Mouse (Mus musculus) heart, postnatal 0 days (tissue): ENCODE data around the gene Calm4.

Experiments
- CTCF ChIP-seq: IDR thresholded peaks from 2 replicates; pipeline ENCODE4 v1.5.1; 2016; ENCODE audit warnings: antibody characterized with exemption, control low read depth, low read depth
- EP300 ChIP-seq: IDR thresholded peaks from 2 replicates; pipeline ENCODE4 v1.6.1; 2016; ENCODE audit warnings: antibody characterized with exemption, low read depth

DNA sequence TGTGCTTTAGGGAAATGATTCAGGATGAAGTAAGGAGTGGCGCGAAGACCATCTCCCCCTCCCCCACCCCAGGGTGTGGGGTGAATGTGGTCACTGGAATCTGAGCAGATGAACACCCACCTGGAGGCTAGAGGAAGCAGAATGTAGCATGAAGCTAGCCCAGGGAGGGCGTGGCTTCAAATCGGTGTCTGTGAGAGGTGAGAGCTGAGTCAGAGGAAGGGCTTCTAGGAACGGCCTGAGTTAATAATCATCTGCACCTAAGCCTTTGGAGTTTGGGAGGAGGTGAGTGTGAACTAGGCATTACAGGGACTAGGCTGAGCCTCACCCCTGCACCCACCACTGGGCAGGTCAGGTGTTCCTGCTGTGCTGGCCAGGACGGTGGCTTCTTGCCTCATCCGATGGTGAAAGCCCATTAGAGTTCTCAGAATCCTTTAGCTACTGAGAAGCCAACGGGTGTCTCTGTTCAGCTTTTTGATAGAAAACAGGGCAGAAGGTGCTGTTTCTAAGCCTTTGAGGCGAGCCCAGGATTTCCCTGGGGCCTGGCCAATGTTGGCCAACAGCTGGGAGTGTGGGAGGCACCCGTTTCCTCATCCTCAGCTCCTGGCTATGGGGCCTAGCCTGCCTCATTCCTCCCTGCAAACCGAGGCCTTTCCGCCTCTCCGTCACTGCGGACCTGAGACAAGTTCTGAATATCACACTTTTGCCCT, 28.2 kb downstream of the Calm4 start:
- no peak for TF ChIP-seq EP300
- TF ChIP-seq CTCF, result no peak
